Mouse (Mus musculus): ENCODE results near the gene D3Ertd751e.
A peak's percentile ranks its signal among the peaks of the same experiment; 100 is the strongest.

The D3Ertd751e gene

DNA sequence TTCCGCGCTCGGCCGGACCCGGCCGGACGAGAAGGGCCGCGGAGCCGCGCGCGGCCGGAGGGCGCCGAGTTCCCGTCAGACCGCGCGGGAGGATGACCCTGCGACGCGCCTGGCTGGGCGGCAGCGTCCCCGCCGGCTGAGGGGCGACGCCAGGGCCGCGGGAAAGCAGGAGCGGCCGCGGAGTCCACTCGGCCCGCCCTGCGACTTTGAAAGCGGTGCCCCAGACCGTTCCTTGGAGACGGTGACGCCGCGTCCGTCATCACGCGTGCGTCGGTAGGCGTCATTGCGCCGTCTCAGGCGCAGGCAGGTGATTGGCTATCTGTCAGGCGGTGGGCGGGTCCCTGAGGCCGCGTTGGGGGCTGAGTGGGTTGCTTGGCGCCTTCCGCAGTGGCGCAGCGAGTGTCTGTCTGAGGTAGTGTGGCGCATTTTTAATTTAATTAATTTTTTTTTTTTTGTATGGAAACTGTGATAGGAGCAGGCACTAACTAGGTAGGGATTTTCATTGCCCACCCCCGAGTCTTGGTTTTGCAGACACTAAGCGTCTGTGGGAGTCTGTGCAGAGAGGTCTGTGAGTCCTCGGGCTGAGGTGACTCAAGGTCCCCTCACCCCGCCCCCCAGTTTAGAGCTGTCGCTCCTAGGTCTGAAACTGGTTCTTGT lies at the start of gene D3Ertd751e, which contains the start of gene Sclt1:
TSS of gene D3Ertd751e (plus strand) at position 334 of the 657 bp plus-strand sequence.
TSS of gene Sclt1 (minus strand) at position 237 of the 657 bp plus-strand sequence.
- peak; percentile 91 for DNase-seq (ENCODE audit: low read depth)

DNA sequence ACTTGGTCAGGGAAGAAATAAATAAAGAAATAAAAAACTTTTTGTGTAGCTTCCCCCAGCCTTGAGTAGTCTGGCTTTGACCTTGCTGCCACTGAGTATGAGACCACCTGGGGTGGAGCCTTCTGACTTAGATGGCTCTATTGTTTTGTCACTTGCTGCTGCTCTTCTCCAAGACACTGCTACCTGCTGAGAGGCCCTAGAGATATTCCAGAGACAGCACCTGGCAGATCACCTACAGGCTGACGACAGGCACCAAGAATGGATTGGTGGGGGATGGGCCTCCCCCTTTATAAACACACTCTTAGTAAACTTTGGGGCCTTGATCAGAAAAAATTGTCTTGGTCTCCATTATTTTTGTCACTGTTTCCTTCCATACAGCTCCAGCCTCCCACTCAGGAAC lies 46.7 kb upstream of the D3Ertd751e start:
- no peak for DNase-seq (ENCODE audit: low read depth)

GRCm38 (mm10) chr3:41741601-41742277 lies 672 bp upstream of the D3Ertd751e start:
- DNase-seq (ENCODE audit: low read depth) = no peak

DNA sequence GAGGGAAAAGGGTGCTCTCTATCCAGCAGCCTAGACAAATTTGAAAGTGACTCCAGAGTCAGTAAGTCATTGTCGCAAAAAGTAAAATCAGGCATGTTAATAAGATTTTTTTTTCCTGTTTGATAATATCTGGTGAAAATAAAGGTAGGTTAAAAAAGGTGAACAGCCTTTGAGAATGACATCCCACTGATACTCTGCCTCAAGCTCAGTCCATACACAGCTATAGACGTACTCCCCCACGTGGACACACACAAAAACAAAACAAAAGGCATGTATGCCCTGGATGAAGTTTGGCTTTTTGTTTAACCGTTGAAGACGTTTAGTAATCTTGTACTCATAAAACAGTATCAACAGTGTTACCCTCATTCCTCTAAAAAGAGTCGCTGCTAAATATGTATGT lies 1.0 kb downstream of the D3Ertd751e start:
- DNase-seq (ENCODE audit: low read depth) = no peak

- DNase-seq (ENCODE audit: low read depth) = no peak
Observed at GRCm38 (mm10) chr3:41754556-41754955, 12.1 kb downstream of the D3Ertd751e start.

DNA sequence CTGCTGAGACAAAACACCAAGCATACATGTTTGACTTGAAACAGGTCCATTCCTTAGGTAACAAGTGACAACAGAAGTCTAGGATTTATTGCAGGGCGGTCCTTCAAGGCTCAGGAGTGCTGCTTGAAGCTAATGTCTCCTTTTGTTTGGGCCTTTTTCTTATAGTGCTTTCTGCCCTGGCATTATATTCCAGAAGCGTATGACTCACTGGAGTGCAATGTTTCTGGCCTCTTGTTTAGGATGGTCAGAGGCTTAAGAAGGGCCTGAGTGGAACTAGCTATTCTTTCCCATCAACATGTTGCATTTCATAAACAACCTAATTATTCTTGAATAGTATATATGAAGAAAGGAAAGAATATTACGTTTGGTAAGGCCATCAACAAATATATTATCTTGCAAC lies 19.7 kb downstream of the D3Ertd751e start:
- DNase-seq (ENCODE audit: low read depth) = no peak

DNA sequence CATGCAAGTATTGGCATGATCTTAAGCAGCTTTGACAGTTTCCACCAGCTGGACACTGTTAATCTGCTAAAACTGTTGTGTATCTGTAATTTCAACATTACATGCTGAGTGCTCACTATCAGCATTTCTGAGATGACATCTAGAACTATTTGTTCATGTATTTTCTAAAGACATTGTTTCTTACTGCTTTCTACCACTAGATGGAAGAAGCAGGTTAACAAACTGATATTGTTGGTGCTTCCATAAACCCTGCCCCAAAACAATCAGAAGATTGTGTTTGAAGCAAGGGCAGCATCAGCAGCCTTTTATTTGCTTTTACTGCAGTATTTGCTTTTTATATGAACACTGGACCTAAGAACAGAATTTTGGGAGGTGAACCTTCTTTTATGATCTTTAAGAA lies 70.0 kb downstream of the D3Ertd751e start:
- no peak for DNase-seq (ENCODE audit: low read depth)
